Mouse (Mus musculus) spleen, adult 2 months (tissue): Measurements from ENCODE around the gene Prr18.

Experiments
- CTCF ChIP-seq: fragments of 200-500 bp; IDR thresholded peaks from 2 replicates; pipeline ENCODE4 v1.5.1; 2011; ENCODE audit warnings: mild to moderate bottlenecking, inconsistent platforms; ENCODE audit not compliant: insufficient read depth, insufficient read length, insufficient replicate concordance; ENCODE audit errors: extremely low read depth
- POLR2A ChIP-seq: fragments of 200-500 bp; IDR thresholded peaks from 2 replicates; pipeline ENCODE4 v1.6.1; 2011; ENCODE audit warnings: low read depth, low read length, inconsistent platforms

DNA sequence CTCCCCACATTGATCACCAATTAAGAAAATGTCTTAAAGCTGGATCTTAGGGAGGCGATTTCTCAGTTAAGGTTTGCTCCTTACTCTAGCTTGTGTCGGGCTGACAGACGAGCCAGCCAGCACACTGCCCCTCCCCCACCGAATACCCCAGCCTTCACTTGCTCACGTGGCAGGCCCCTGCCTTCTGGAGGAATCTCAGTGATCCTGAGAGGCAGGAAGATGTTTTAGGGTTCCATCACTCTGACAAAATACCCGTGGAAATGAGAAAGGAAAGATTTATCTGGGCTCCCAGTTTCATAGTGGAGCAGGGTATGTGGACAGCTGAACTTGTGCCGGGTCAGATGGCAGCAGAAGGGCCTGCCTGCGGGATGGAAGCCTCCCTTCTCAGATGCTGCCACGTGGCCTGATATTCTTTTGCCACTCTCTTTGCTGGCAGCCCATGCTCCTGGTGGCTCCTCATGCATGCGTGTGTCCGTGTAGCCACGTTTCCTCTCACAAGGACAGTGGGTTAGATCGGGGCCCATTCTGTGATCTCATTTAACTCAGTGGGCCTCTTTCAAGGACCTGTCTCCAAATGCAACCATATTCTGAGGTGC is 33.5 kb downstream of the Prr18 start:
- no peak for TF ChIP-seq CTCF
- no peak for TF ChIP-seq POLR2A
